Mouse (Mus musculus) forebrain, embryonic 16.5 days (tissue): ENCODE results near the gene Hbb-y. TPM values are rescaled to one million over a fixed set of nuclear protein-coding genes. Genes with fewer than 3 reads are reported as not detected.
"Not testable (repeated sequence)": the region's sequence is repeated elsewhere in the genome, so short reads cannot be mapped to it uniquely, and the experiment has no call there.

Experiments used
- ATAC-seq: fragments of 200-750 bp; cut with Nextera tagmentation; 2 replicates; pipeline ENCODE4 v1.8.0; 2017; ENCODE audit warnings: mild to moderate bottlenecking, moderate library complexity
- H3K27ac ChIP-seq: fragments of 300-500 bp; sonication (generic); 2 replicates; pipeline ENCODE4 v1.5.1; 2014; ENCODE audit warnings: low read length, control low read depth
- H3K27me3 ChIP-seq: fragments of 300-500 bp; sonication (generic); replicated peaks from 2 replicates; pipeline ENCODE4 v1.6.1; 2014; ENCODE audit warnings: low read length; ENCODE audit not compliant: control insufficient read depth, insufficient read depth
- H3K36me3 ChIP-seq: fragments of 300-500 bp; sonication (generic); 2 replicates; pipeline ENCODE4 v1.6.1; 2014; ENCODE audit not compliant: control insufficient read depth, insufficient read depth
- H3K4me1 ChIP-seq: fragments of 300-500 bp; sonication (generic); replicated peaks from 2 replicates; pipeline ENCODE4 v1.6.1; 2014; ENCODE audit warnings: low read length; ENCODE audit not compliant: control insufficient read depth, insufficient read depth
- H3K4me2 ChIP-seq: fragments of 300-500 bp; sonication (generic); 2 replicates; pipeline ENCODE4 v1.6.1; 2014; ENCODE audit warnings: mild to moderate bottlenecking, low read length, control low read depth
- H3K4me3 ChIP-seq: fragments of 300-500 bp; sonication (generic); replicated peaks from 2 replicates; pipeline ENCODE4 v1.5.1; 2014; ENCODE audit warnings: mild to moderate bottlenecking, low read length, control low read depth
- H3K9ac ChIP-seq: fragments of 300-500 bp; sonication (generic); replicated peaks from 2 replicates; pipeline ENCODE4 v1.6.1; 2014; ENCODE audit warnings: low read depth, low read length, control low read depth
- H3K9me3 ChIP-seq: fragments of 300-500 bp; sonication (generic); 2 replicates; pipeline ENCODE4 v1.6.1; 2016; ENCODE audit warnings: low read length; ENCODE audit not compliant: control insufficient read depth
- WGBS: fragments of 180-500 bp; shearing (Covaris S2); extraction: QIAGEN DNeasy Blood & Tissue Kit; methylation state at CpG from one replicate; pipeline ENCODE4 v1.1.7; 2014; 5-methylcytosine and 5-hydroxymethylcytosine counted together
- polyA plus RNA-seq: library from polyadenylated mRNA; unstranded; fragments of >200 nt; fragmentation: Nextera tagmentation; extraction: Ambion mirVana; gene quantifications from 2 replicates; pipeline ENCODE4 v1.2.1, GENCODE M21; 2015

Hbb-y gene
- polyA plus RNA-seq, 1 experiment from 2014 or later, result 24.4 TPM

- H3K9ac ChIP-seq, result no peak overlapping the region
- WGBS, result 79% methylated on average over 2 of the region's 2 CpGs
- H3K4me1 ChIP-seq, result no peaks in the 10 kb centered on the region
- no peaks in the 10 kb centered on the region for H3K27me3 ChIP-seq
- no peaks in the 10 kb centered on the region for H3K36me3 ChIP-seq
- H3K27ac ChIP-seq, result no peak overlapping the region
- H3K9me3 ChIP-seq, result no peaks in the 10 kb centered on the region
- no peak overlapping the region for H3K4me2 ChIP-seq
- no peak for ATAC-seq
- no peak overlapping the region for H3K4me3 ChIP-seq
These were observed 6.1 kb upstream of the Hbb-y start for GRCm38 (mm10) chr7:103859076-103859475.

GRCm38 (mm10) chr7:103854669-103855068, 1.7 kb upstream of the Hbb-y start:
- Histone ChIP-seq H3K4me1 (no peaks in the 10 kb centered on the region), H3K36me3 (no peaks in the 10 kb centered on the region), H3K9me3 (no peaks in the 10 kb centered on the region), H3K4me2 (no peak overlapping the region), H3K27ac (no peak overlapping the region), H3K4me3 (no peak overlapping the region), H3K9ac (no peak overlapping the region), H3K27me3 (no peaks in the 10 kb centered on the region)
- no peak for ATAC-seq
- 72% methylated on average over 1 of the region's 1 CpGs for whole genome bisulfite sequencing

DNA sequence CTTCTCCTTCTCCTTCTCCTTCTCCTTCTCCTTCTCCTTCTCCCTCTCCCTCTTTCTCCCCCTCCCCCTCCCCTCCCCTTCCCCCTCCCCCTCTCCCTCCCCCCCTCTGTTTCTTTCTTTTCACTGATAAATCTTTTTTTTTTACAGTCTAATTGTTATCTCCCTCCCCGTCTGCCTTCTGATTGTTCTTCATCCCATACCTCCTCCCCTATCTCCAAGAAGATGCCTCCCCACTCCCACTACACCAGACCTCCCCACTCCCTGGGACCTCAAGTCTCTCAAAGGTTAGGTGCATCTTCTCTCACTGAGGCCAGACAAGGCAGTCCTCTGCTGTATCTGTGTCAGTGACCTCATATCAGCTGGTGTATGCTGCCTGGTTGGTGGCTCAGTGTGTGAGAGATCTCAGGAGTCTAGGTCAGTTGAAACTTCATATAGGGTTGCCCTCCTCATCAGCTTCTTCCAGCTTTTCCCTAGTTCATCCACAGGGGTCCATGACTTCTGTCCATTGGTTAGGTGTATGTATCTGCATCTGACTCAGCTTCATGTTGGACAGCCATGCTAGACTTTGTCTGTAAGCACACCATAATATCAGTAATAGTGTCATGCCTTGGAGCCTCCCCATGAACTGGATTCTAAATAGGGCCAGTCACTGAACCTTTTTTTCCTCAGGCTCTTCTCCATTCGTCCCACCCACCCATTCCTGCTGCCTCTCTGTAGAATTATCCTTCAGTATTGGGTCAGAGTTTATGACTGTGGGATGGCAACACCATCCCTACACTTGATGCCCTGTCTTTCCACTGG, 8.3 kb downstream of the Hbb-y start:
- H3K4me1 ChIP-seq, result no peaks in the 10 kb centered on the region
- H3K36me3 ChIP-seq, result no peaks in the 10 kb centered on the region
- H3K4me3 ChIP-seq, result no peak overlapping the region
- H3K27me3 ChIP-seq, result no peaks in the 10 kb centered on the region
- H3K27ac ChIP-seq, result no peak overlapping the region
- no peak overlapping the region for H3K9ac ChIP-seq
- H3K4me2 ChIP-seq, result no peak overlapping the region
- 34% methylated on average over 1 of the region's 2 CpGs for WGBS
- H3K9me3 ChIP-seq, result no peaks in the 10 kb centered on the region
- ATAC-seq, result no peak

DNA sequence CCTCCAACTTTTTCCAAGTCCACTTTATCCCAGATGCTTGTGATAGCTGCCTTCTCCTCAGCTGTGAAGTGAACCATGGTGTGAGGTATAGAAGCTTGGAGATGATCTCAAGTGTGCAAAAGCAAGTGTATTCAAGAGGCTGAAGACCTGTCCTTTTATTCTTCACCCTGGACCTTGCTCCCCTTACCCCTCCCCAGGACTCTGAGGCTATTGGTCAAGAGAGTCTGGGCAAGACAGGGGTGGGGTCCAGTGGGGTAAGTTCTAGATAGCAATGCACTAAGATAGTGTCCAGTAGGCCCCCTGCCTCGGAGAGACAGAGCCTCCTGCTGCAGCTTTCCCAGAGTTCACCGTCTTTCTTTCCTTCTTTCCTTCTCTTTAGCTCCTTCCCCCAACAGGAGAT, 10.0 kb downstream of the Hbb-y start, which contains the start of gene Hbb-bh1:
Gene Hbb-bh1 (minus strand): TSS at position 131 of the 400 bp plus-strand sequence.
- Histone ChIP-seq H3K9ac (no peak within 1 kb of the TSS), H3K9me3 (no peaks in the 10 kb centered on the region), H3K27me3 (no peaks in the 10 kb centered on the region), H3K4me1 (no peaks in the 10 kb centered on the region), H3K36me3 (no peaks in the 10 kb centered on the region), H3K4me2 (no peak within 1 kb of the TSS), H3K4me3 (no peak within 1 kb of the TSS), H3K27ac (no peak within 1 kb of the TSS)
- 83% methylated on average over 2 of the region's 2 CpGs for WGBS
- no peak for ATAC-seq

- Histone ChIP-seq H3K27me3 (no peaks in the 10 kb centered on the region), H3K9ac (no peak within 1 kb of the TSS), H3K36me3 (no peaks in the 10 kb centered on the region), H3K27ac (no peak within 1 kb of the TSS), H3K4me1 (no peaks in the 10 kb centered on the region), H3K4me2 (no peak within 1 kb of the TSS), H3K4me3 (no peak within 1 kb of the TSS), H3K9me3 (no peaks in the 10 kb centered on the region)
- no peak for ATAC-seq
- 86% methylated on average over 3 of the region's 3 CpGs for WGBS
These were observed 12.7 kb downstream of the Hbb-y start, which contains the start of gene Hbb-bh2 for GRCm38 (mm10) chr7:103840268-103840667. Gene Hbb-bh2, minus strand, starts transcription at chr7:103840520.

DNA sequence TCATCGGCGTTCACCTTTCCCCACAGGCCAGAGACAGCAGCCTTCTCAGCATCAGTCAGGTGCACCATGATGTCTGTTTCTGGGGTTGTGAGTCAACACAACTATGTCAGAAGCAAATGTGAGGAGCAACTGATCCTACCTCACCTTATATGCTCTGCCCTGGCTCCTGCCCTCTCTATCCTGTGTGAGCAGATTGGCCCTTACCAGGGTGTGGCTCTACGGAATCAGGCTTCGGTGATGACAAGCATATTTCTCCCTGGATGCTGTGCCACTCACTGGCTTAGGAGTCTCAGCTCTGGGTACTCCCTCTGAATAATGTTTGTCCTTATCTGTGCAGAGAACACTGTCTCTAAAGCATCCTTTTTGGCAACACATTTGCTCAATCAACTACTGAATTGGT, 25.2 kb downstream of the Hbb-y start, which contains the start of gene Hbb-bs:
Gene Hbb-bs (minus strand): TSS at position 289 of the 400 bp plus-strand sequence.
- ATAC-seq, result no peak
- WGBS, result 95% methylated on average over 4 of the region's 4 CpGs
- H3K27ac ChIP-seq, result no peak within 1 kb of the TSS
- no peak within 1 kb of the TSS for H3K4me3 ChIP-seq
- H3K4me2 ChIP-seq, result no peak within 1 kb of the TSS
- H3K27me3 ChIP-seq, result no peaks in the 10 kb centered on the region
- H3K9ac ChIP-seq, result no peak within 1 kb of the TSS
- H3K9me3 ChIP-seq, result no peaks in the 10 kb centered on the region
- no peaks in the 10 kb centered on the region for H3K4me1 ChIP-seq
- no peaks in the 10 kb centered on the region for H3K36me3 ChIP-seq

- H3K4me1 ChIP-seq, ATAC-seq, H3K9me3 ChIP-seq, H3K9ac ChIP-seq, H3K27ac ChIP-seq, H3K27me3 ChIP-seq, H3K36me3 ChIP-seq, H3K4me3 ChIP-seq, H3K4me2 ChIP-seq: not testable (repeated sequence)
- WGBS, result no CpG with 5 or more reads among the region's 2 CpGs
These were observed 25.9 kb downstream of the Hbb-y start for GRCm38 (mm10) chr7:103827139-103827538.

- H3K27ac ChIP-seq, result no peak overlapping the region
- H3K9me3 ChIP-seq, result no peaks in the 10 kb centered on the region
- no peaks in the 10 kb centered on the region for H3K36me3 ChIP-seq
- WGBS, result 62% methylated on average over 3 of the region's 3 CpGs
- no peak overlapping the region for H3K4me3 ChIP-seq
- H3K4me1 ChIP-seq, result no peaks in the 10 kb centered on the region
- H3K9ac ChIP-seq, result no peak overlapping the region
- ATAC-seq, result no peak
- no peaks in the 10 kb centered on the region for H3K27me3 ChIP-seq
- H3K4me2 ChIP-seq, result no peak overlapping the region
These were observed 26.6 kb downstream of the Hbb-y start for GRCm38 (mm10) chr7:103826255-103826887.

DNA sequence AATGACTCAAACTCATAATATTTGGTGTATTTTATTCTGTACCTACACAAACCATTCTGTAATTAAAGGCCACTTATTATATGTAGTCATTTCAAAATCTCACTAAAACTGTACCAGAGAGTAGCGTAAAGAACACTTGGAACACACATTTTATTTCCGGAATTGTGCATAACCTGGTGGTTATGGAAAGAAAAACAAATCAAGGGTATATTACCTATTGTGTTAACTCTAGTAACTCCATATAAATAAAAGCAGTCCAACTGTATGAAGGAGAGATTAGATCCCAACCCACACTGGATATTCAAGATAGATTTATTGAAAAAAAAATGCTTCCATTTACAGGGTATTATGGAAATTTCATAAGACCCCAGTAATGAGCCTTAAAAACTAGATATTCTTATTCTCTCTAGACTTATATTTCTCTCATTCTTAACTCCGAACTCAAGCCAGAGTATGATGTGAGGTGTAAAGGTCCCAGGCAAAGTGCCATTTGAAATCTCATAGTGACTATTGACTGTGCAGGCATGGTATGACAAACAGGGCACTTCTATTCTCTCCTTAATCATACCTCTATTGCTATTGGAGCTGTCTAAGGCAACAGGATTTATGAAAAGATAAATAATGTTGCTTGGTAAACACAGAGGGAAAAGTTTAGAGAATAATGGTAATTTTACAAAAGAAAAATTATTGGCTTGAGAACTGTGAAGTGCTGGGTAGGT, 27.3 kb downstream of the Hbb-y start:
- H3K9ac ChIP-seq, result no peak overlapping the region
- no peak overlapping the region for H3K27ac ChIP-seq
- H3K4me3 ChIP-seq, result no peak overlapping the region
- H3K4me2 ChIP-seq, result no peak overlapping the region
- WGBS, result 90% methylated on average over 3 of the region's 3 CpGs
- no peaks in the 10 kb centered on the region for H3K27me3 ChIP-seq
- no peaks in the 10 kb centered on the region for H3K9me3 ChIP-seq
- ATAC-seq, result no peak
- no peaks in the 10 kb centered on the region for H3K36me3 ChIP-seq
- no peaks in the 10 kb centered on the region for H3K4me1 ChIP-seq
